Mouse (Mus musculus) CH12.LX (cell line): ENCODE results near the gene Gm4450. TPM values are rescaled to one million over a fixed set of nuclear protein-coding genes. Genes with fewer than 3 reads are reported as not detected.
"Not testable (repeated sequence)": the region's sequence is repeated elsewhere in the genome, so short reads cannot be mapped to it uniquely, and the experiment has no call there.

Experiments used
- DNase-seq: peaks from one replicate; pipeline ENCODE4 v3.0.0-alpha.2; 2013; ENCODE audit errors: extremely low read depth
- H3K27ac ChIP-seq: 2 replicates; pipeline ENCODE4 v1.5.1; 2012; ENCODE audit warnings: low read depth, mild to moderate bottlenecking, control low read depth, moderate library complexity; ENCODE audit not compliant: insufficient read depth
- H3K27me3 ChIP-seq: replicated peaks from 2 replicates; pipeline ENCODE3; 2012; ENCODE audit warnings: inconsistent platforms
- H3K36me3 ChIP-seq, 2 experiments: replicated peaks in 1 of 2; 2 replicates each; pipeline versions ENCODE3 to v1.6.1; 2012; ENCODE audit warnings: inconsistent platforms in 1 of 2, low read length in 1 of 2, mild to moderate bottlenecking in 1 of 2, mixed read lengths in 1 of 2, moderate library complexity in 1 of 2; ENCODE audit not compliant: control insufficient read depth in 1 of 2, insufficient read depth in 1 of 2
- H3K4me1 ChIP-seq, 2 experiments: 2 replicates each; pipeline ENCODE4 v1.6.1; 2012; ENCODE audit warnings: inconsistent platforms in 1 of 2, moderate library complexity in 1 of 2; ENCODE audit not compliant: insufficient read depth in 2 of 2, control insufficient read depth in 1 of 2
- H3K4me2 ChIP-seq: 2 replicates; pipeline ENCODE4 v1.6.1; 2012; ENCODE audit warnings: low read depth, mild to moderate bottlenecking, control low read depth; ENCODE audit not compliant: poor library complexity, insufficient read depth, severe bottlenecking
- H3K4me3 ChIP-seq, 3 experiments: fragments of 150-350 bp in 1 of 3; sonication (generic) in 1 of 3; replicated peaks in 1 of 3; 2 replicates each; pipeline versions ENCODE3 to v1.5.1; 2011 to 2012; ENCODE audit warnings: low read depth in 2 of 3, low read length in 2 of 3, mild to moderate bottlenecking in 2 of 3, moderate library complexity in 2 of 3, control low read depth in 1 of 3, improper control_type of control experiment in 1 of 3, inconsistent platforms in 1 of 3, mixed read lengths in 1 of 3; ENCODE audit not compliant: poor library complexity in 1 of 3
- H3K79me2 ChIP-seq: replicated peaks from 2 replicates; pipeline ENCODE4 v1.6.1; 2012; ENCODE audit warnings: mild to moderate bottlenecking, moderate library complexity; ENCODE audit not compliant: control insufficient read depth, poor library complexity, insufficient read depth, severe bottlenecking; ENCODE audit errors: extremely low read depth
- H3K9ac ChIP-seq: 2 replicates; pipeline ENCODE4 v1.6.1; 2012; ENCODE audit warnings: low read depth, mild to moderate bottlenecking, control low read depth, moderate library complexity; ENCODE audit not compliant: insufficient read depth
- H3K9me3 ChIP-seq: replicated peaks from 2 replicates; pipeline ENCODE3; 2012; ENCODE audit warnings: low read length, inconsistent platforms, mixed read lengths
- BHLHE40 ChIP-seq: IDR thresholded peaks from 2 replicates; pipeline ENCODE4 v1.6.1; 2011; ENCODE audit warnings: mild to moderate bottlenecking, low read depth, low read length, improper control_type of control experiment
- CTCF ChIP-seq, 2 experiments: IDR thresholded peaks in 1 of 2; conservative IDR thresholded peaks in 1 of 2; 2 replicates each; pipeline ENCODE4 v1.5.1; 2011 to 2012; ENCODE audit warnings: low read depth in 2 of 2, low read length in 2 of 2, improper control_type of control experiment in 1 of 2, inconsistent platforms in 1 of 2, mild to moderate bottlenecking in 1 of 2, moderate library complexity in 1 of 2
- ELF1 ChIP-seq: IDR thresholded peaks from 2 replicates; pipeline ENCODE4 v1.6.1; 2014; ENCODE audit warnings: low read depth, mild to moderate bottlenecking, inconsistent platforms, low read length, improper control_type of control experiment
- EP300 ChIP-seq: IDR thresholded peaks from 2 replicates; pipeline ENCODE4 v1.6.1; 2011; ENCODE audit warnings: low read length, improper control_type of control experiment
- GABPA ChIP-seq: IDR thresholded peaks from 2 replicates; pipeline ENCODE4 v1.6.1; 2012; ENCODE audit warnings: low read depth, low read length, improper control_type of control experiment, inconsistent platforms; ENCODE audit not compliant: insufficient replicate concordance
- JUN ChIP-seq: IDR thresholded peaks from 2 replicates; pipeline ENCODE4 v1.6.1; 2011; ENCODE audit warnings: low read depth, mild to moderate bottlenecking, low read length, improper control_type of control experiment, moderate library complexity; ENCODE audit not compliant: insufficient read depth
- MAX ChIP-seq: IDR thresholded peaks from 2 replicates; pipeline ENCODE4 v1.6.1; 2011; ENCODE audit warnings: low read length, improper control_type of control experiment
- MXI1 ChIP-seq: IDR thresholded peaks from 2 replicates; pipeline ENCODE4 v1.6.1; 2011; ENCODE audit warnings: mild to moderate bottlenecking, low read depth, low read length, improper control_type of control experiment
- NRF1 ChIP-seq: IDR thresholded peaks from 2 replicates; pipeline ENCODE4 v1.6.1; 2014; ENCODE audit warnings: low read depth, mild to moderate bottlenecking, inconsistent platforms, low read length, improper control_type of control experiment, moderate library complexity
- PAX5 ChIP-seq: IDR thresholded peaks from 2 replicates; pipeline ENCODE4 v1.6.1; 2012; ENCODE audit warnings: low read length, inconsistent platforms, mixed read lengths
- RAD21 ChIP-seq: IDR thresholded peaks from 2 replicates; pipeline ENCODE4 v1.6.1; 2011; ENCODE audit warnings: low read depth, mild to moderate bottlenecking, low read length, improper control_type of control experiment, moderate library complexity
- RCOR1 ChIP-seq: conservative IDR thresholded peaks from 2 replicates; pipeline ENCODE4 v1.6.1; 2012; ENCODE audit warnings: low read depth, mild to moderate bottlenecking, inconsistent platforms, low read length, improper control_type of control experiment
- SMC3 ChIP-seq: IDR thresholded peaks from 2 replicates; pipeline ENCODE4 v1.6.1; 2011; ENCODE audit warnings: low read depth, low read length, improper control_type of control experiment
- TBP ChIP-seq: conservative IDR thresholded peaks from 2 replicates; pipeline ENCODE4 v1.6.1; 2011; ENCODE audit warnings: low read depth, low read length, improper control_type of control experiment
- USF1 ChIP-seq: IDR thresholded peaks from 2 replicates; pipeline ENCODE4 v1.6.1; 2014; ENCODE audit warnings: low read depth, mild to moderate bottlenecking, inconsistent platforms, low read length, improper control_type of control experiment
- ZC3H11A ChIP-seq: IDR thresholded peaks from 2 replicates; pipeline ENCODE4 v1.6.1; 2012; ENCODE audit warnings: low read depth, mild to moderate bottlenecking, inconsistent platforms, low read length, improper control_type of control experiment
- dilution Hi-C: fragments of 300-500 bp; cut with MboI; formaldehyde crosslinking; loops from 2 replicates; pipeline ENCODE4 v1.14.3; 2020; ENCODE audit warnings: low sequenced_read_pairs; ENCODE audit not compliant: extremely low pct_unique_long_range_greater_than_20kb, extremely low pct_ligation_motif_present
- in situ Hi-C: fragments of 300-500 bp; cut with MboI; formaldehyde crosslinking; loops from 3 replicates; pipeline ENCODE4 v1.14.3; 2019; ENCODE audit warnings: low sequenced_read_pairs, low pct_ligation_motif_present, low pct_unique_long_range_greater_than_20kb, mixed read lengths
- polyA plus RNA-seq: library from polyadenylated mRNA; unstranded; fragments of >175 nt; gene quantifications from 2 replicates; pipeline ENCODE4 v1.2.1, GENCODE M21; 2012; ENCODE audit warnings: low read depth; ENCODE audit not compliant: insufficient read length
- total RNA-seq, 2 experiments: library from RNA; depleted of rRNA; stranded (reverse); fragments of 300-350 nt in 1 of 2; fragments of >200 nt in 1 of 2; gene quantifications; 2 replicates each; pipeline ENCODE4 v1.2.3; 2012 to 2014

Gene Gm4450
- total and polyA plus RNA-seq, 3 experiments = not detected

DNA sequence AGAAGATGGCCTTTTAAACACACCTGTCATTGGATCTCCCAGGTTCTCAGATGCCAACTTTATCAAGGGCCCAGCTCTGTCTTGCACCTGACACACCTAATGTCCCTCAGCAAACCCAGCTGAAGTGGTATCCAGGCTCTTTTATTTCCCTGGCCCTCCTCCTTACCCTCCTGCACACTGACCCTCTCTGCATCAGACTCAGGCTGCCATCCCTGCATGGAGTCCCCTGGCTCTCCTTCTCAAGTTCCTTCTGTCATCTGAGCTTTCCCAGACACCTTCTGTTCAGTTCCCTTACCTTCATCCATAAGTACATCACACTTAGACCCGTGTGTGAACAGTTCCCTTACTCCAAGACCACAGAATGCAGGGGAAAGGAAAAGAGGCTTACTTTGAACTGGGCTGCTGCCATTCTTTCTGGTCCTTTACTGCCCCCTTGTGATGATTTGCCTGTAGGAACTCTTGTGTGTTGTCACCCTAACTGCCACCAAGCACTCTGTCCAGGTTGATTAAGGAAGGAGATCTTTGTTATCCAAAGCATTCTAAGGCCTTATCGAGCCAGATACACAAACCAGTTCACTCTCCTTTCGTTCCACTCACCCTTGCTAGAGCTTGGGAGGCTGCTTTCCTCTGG is 13.7 kb downstream of the Gm4450 start:
- TF ChIP-seq RAD21 (peak; percentile 36), SMC3 (peak; percentile 53), CTCF (conservative IDR thresholded peaks at IDR 0.05 in 1 of 2, IDR thresholded peaks at IDR 0.05 in 1 of 2; ENCODE audit: low read depth in 2 of 2, low read length in 2 of 2) (peak in 1 of 2 experiments; percentile 50; a peak in 2 of 4 replicates)
- H3K4me2 ChIP-seq, dilution Hi-C loops, H3K9me3 ChIP-seq, H3K4me1 ChIP-seq, H3K9ac ChIP-seq, DNase-seq, H3K4me3 ChIP-seq, H3K27me3 ChIP-seq, H3K79me2 ChIP-seq, H3K36me3 ChIP-seq, H3K27ac ChIP-seq, in situ Hi-C loops: not testable (repeated sequence)

DNA sequence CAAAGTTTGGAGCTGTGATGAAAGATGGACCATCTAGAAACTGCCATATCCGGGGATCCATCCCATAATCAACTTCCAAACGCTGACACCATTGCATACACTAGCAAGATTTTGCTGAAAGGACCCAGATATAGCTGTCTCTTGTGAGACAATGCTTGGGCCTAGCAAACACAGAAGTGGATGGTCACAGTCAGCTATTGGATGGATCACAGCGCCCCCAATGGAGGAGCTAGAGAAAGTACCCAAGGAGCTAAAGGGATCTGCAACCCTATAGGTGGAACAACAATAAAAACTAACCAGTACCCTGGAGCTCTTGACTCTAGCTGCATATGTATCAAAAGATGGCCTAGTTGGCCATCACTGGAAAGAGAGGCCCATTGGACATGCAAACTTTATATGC is 14.7 kb downstream of the Gm4450 start:
- H3K27ac ChIP-seq, H3K4me3 ChIP-seq, H3K4me2 ChIP-seq, DNase-seq, in situ Hi-C loops, H3K9ac ChIP-seq: not testable (repeated sequence)
- peak in 1 of 2 experiments; percentile 28; a peak in 1 of 4 replicates for TF ChIP-seq CTCF (conservative IDR thresholded peaks at IDR 0.05 in 1 of 2, IDR thresholded peaks at IDR 0.05 in 1 of 2; ENCODE audit: low read depth in 2 of 2, low read length in 2 of 2)
- TF ChIP-seq, all 38 proteins: peak for 1; not testable (repeated sequence) for 37
- H3K4me1 ChIP-seq, H3K9me3 ChIP-seq, H3K79me2 ChIP-seq, H3K27me3 ChIP-seq, dilution Hi-C loops, H3K36me3 ChIP-seq: not testable (repeated sequence)

DNA sequence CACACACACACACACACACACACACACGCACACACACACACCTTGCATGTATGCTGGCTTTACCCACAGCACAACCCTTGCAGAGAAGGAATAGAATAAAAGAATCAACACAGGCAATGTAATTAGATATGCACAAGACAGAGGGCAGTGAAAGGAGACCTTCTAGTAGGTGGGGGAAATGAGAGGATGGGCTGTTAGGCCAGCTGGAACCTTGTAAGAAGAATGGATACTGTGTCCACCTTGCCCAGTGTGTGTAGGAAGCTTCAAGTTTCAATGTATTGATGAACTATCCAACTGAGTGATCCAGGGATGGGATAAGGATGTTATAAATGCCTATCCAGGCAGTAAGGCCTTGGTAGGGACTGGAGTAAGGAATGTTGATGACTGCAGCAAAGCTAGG is 21.9 kb downstream of the Gm4450 start:
- Histone ChIP-seq H3K9ac (no peak overlapping the region), H3K27me3 (peaks cover 1% of the 10 kb centered on the region), H3K27ac (no peak overlapping the region), H3K4me3 (no peak overlapping the region), H3K9me3 (no peaks in the 10 kb centered on the region), H3K36me3 (no peaks in the 10 kb centered on the region), H3K4me2 (no peak overlapping the region), H3K79me2 (no peaks in the 10 kb centered on the region), H3K4me1 (no peaks in the 10 kb centered on the region)
- DNase-seq = no peak
- TF ChIP-seq RCOR1 = no peak
- no peak for TF ChIP-seq PAX5
- TF ChIP-seq MXI1 = no peak
- TF ChIP-seq EP300 = no peak
- no peak for TF ChIP-seq MAX
- TF ChIP-seq GABPA = no peak
- TF ChIP-seq NRF1 = no peak
- TF ChIP-seq BHLHE40 = no peak
- no peak for TF ChIP-seq ELF1
- no peak for TF ChIP-seq JUN
- TF ChIP-seq ZC3H11A = no peak
- no peak for TF ChIP-seq TBP
- TF ChIP-seq USF1 = no peak
- dilution Hi-C loops (no loop called here), in situ Hi-C loops (no loop called here)
